Mouse (Mus musculus) ES-Bruce4 (cell line): Measurements from ENCODE around the gene Hoxb4. TPM values are rescaled to one million over a fixed set of nuclear protein-coding genes. Genes with fewer than 3 reads are reported as not detected.

Source experiments
- H3K27ac ChIP-seq: 2 replicates; pipeline ENCODE4 v1.5.1; 2012; ENCODE audit warnings: low read length, inconsistent platforms; ENCODE audit not compliant: insufficient read depth
- H3K27me3 ChIP-seq: 2 replicates; pipeline ENCODE4 v1.6.1; 2012; ENCODE audit warnings: mild to moderate bottlenecking, low read length, inconsistent platforms; ENCODE audit not compliant: control insufficient read depth, poor library complexity, insufficient read depth, severe bottlenecking
- H3K36me3 ChIP-seq: 2 replicates; pipeline ENCODE4 v1.6.1; 2012; ENCODE audit warnings: inconsistent platforms, mild to moderate bottlenecking, low read length, moderate library complexity; ENCODE audit not compliant: control insufficient read depth, poor library complexity, insufficient read depth, severe bottlenecking
- H3K4me1 ChIP-seq: one replicate; pipeline ENCODE4 v1.8.1; 2011; ENCODE audit warnings: low read length; ENCODE audit not compliant: control insufficient read depth, insufficient read depth
- H3K4me3 ChIP-seq: 2 replicates; pipeline ENCODE4 v1.5.1; 2011; ENCODE audit warnings: low read depth, mild to moderate bottlenecking, low read length
- H3K9ac ChIP-seq: 2 replicates; pipeline ENCODE4 v1.6.1; 2012; ENCODE audit warnings: low read depth, mild to moderate bottlenecking, inconsistent platforms; ENCODE audit not compliant: poor library complexity, severe bottlenecking
- H3K9me3 ChIP-seq: replicated peaks from 2 replicates; pipeline ENCODE4 v1.6.1; 2012; ENCODE audit warnings: mild to moderate bottlenecking, low read length, inconsistent platforms; ENCODE audit not compliant: control insufficient read depth, poor library complexity, insufficient read depth, severe bottlenecking
- CTCF ChIP-seq: IDR thresholded peaks from one replicate; pipeline ENCODE4 v1.8.1; 2011; ENCODE audit warnings: low read depth, low read length
- EP300 ChIP-seq: IDR thresholded peaks from 2 replicates; pipeline ENCODE4 v1.6.1; 2011; ENCODE audit warnings: low read depth, low read length; ENCODE audit not compliant: insufficient read depth
- POLR2A ChIP-seq: IDR thresholded peaks from one replicate; pipeline ENCODE4 v1.8.1; 2011; ENCODE audit warnings: low read length; ENCODE audit not compliant: insufficient read depth
- polyA plus RNA-seq: library from polyadenylated mRNA; stranded (reverse); fragments of >200 nt; gene quantifications from 2 replicates; pipeline ENCODE4 v1.2.4, GENCODE M21; 2011; ENCODE audit warnings: low read depth; ENCODE audit not compliant: missing spikeins, insufficient read depth, insufficient read length

Gene Hoxb4
- polyA plus RNA-seq, 1 experiment, result 0.70 TPM

GRCm38 (mm10) chr11:96297428-96297827 is 20.6 kb upstream of the Hoxb4 start:
- no peaks in the 10 kb centered on the region for H3K9me3 ChIP-seq
- no peaks in the 10 kb centered on the region for H3K4me1 ChIP-seq
- no peak for TF ChIP-seq EP300
- peaks cover 86% of the 10 kb centered on the region for H3K27me3 ChIP-seq
- no peak overlapping the region for H3K4me3 ChIP-seq
- no peak overlapping the region for H3K27ac ChIP-seq
- no peaks in the 10 kb centered on the region for H3K36me3 ChIP-seq
- no peak overlapping the region for H3K9ac ChIP-seq

DNA sequence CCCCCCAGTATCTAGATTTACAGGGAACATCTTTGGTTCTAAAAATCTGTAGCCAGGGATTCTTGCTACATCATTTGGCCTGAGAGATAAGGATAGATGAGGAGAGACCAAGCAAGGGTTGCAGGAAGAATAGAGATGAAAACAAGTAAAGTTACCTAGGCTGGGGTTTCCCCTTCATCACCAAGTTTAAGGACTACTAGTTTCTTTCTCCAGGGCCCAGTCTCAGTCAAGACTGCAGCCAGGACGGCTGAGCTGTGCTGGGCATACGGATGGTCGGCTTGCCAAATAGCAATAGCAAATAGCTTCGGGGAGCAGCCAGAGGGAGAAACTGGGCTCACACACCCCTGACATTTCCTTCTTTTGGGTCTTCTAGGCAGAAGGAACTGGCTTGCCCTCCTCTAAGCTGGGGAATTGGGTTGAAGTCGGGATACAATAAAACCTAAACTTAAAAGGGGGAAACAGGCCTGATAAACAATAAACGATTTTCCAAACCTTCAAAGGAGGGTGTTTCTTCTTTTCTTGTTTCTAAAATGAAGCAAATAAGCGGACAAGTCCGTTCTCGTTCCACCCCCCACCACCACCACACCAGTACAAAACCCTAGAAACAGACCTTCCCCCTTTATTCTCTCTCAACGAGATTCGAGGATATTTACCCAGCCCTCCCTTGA is 20.0 kb upstream of the Hoxb4 start:
- Histone ChIP-seq H3K9ac (no peak overlapping the region), H3K4me1 (no peaks in the 10 kb centered on the region), H3K36me3 (no peaks in the 10 kb centered on the region), H3K27ac (no peak overlapping the region), H3K27me3 (peaks cover 82% of the 10 kb centered on the region), H3K4me3 (no peak overlapping the region), H3K9me3 (no peaks in the 10 kb centered on the region)
- no peak for TF ChIP-seq POLR2A
- TF ChIP-seq CTCF, result no peak
- no peak for TF ChIP-seq EP300

DNA sequence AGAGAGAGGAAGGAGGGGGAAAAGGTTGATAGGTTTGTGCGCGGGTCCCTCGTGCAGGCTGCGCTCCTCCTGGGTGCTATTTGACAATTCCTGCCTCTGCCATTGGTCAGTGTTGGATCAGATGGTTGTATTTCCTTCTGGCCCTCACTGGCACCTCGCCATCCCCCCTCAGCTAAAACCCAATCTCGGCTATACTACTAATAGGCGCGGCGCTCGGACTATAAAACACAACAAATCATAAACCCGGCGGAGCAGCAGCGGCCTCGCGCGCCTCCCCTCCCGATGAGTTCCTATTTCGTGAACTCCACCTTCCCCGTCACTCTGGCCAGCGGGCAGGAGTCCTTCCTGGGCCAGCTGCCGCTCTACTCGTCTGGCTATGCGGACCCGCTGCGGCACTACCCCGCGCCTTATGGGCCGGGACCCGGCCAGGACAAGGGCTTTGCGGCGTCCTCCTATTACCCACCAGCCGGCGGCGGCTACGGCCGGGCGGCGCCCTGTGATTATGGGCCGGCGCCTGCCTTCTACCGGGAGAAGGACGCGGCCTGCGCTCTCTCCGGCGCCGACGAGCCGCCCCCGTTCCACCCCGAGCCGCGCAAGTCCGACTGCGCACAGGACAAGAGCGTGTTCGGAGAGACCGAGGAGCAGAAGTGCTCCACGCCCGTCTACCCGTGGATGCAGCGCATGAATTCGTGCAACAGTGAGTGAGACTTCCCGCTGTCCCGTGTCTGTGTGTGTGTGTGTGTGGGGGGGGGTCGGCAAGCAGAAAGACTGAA is 19.0 kb upstream of the Hoxb4 start:
- Histone ChIP-seq H3K27me3 (peaks cover 77% of the 10 kb centered on the region), H3K36me3 (no peaks in the 10 kb centered on the region), H3K27ac (no peak overlapping the region), H3K4me1 (no peaks in the 10 kb centered on the region), H3K9ac (no peak overlapping the region), H3K9me3 (no peaks in the 10 kb centered on the region), H3K4me3 (0 out of 2 replicates have a peak overlapping the region, but pooled peaks have one; percentile 17)
- no peak for TF ChIP-seq POLR2A
- no peak for TF ChIP-seq CTCF
- no peak for TF ChIP-seq EP300

GRCm38 (mm10) chr11:96299781-96300180 is 18.3 kb upstream of the Hoxb4 start:
- Histone ChIP-seq H3K9ac (no peak overlapping the region), H3K27me3 (peaks cover 81% of the 10 kb centered on the region), H3K4me3 (no peak overlapping the region), H3K9me3 (no peaks in the 10 kb centered on the region), H3K4me1 (no peaks in the 10 kb centered on the region), H3K27ac (no peak overlapping the region), H3K36me3 (no peaks in the 10 kb centered on the region)
- no peak for TF ChIP-seq CTCF
- no peak for TF ChIP-seq EP300
- TF ChIP-seq POLR2A, result no peak

- Histone ChIP-seq H3K4me3 (peak overlapping the region; percentile 53), H3K27ac (no peak overlapping the region), H3K9me3 (no peaks in the 10 kb centered on the region), H3K4me1 (no peaks in the 10 kb centered on the region), H3K9ac (peak overlapping the region; percentile 11; the same call in 1 of the 2 replicates), H3K27me3 (peaks cover 79% of the 10 kb centered on the region), H3K36me3 (no peaks in the 10 kb centered on the region)
- no peak for TF ChIP-seq POLR2A
- TF ChIP-seq EP300, result no peak
- no peak for TF ChIP-seq CTCF
Measured at GRCm38 (mm10) chr11:96300354-96301063, 17.6 kb upstream of the Hoxb4 start.

DNA sequence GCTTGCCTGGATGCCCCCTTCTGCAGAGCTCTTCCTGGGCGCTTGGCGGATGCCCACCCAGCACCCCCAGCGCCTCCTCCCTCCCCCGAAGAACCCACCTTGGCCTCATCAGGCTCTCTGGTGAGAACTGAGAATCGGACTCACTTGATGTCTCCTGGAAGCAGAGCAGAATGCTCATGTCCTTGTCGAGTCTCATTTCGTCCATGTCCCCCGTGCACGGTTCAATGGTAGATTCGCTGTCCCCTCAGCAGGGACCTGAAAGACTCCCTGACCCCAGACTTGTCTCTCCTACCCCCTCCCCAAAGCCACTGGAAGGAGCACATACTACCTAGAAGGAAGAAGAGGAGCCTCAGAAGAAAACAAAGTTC is 17.0 kb upstream of the Hoxb4 start:
- Histone ChIP-seq H3K9ac (no peak overlapping the region), H3K36me3 (no peaks in the 10 kb centered on the region), H3K4me3 (peak overlapping the region; percentile 53; the same call in 1 of the 2 replicates), H3K9me3 (no peaks in the 10 kb centered on the region), H3K27me3 (peaks cover 79% of the 10 kb centered on the region), H3K27ac (no peak overlapping the region), H3K4me1 (no peaks in the 10 kb centered on the region)
- TF ChIP-seq CTCF (no peak), POLR2A (no peak), EP300 (no peak)
